Mouse (Mus musculus) liver, postnatal 0 days (tissue): ENCODE data around the gene Klhl2.

Experiments
- CTCF ChIP-seq: sonication (generic); IDR thresholded peaks from 2 replicates; pipeline ENCODE4 v1.5.1; 2016; ENCODE audit warnings: antibody characterized with exemption, low read depth
- EP300 ChIP-seq: IDR thresholded peaks from 2 replicates; pipeline ENCODE4 v1.6.1; 2016; ENCODE audit warnings: antibody characterized with exemption, low read depth, mild to moderate bottlenecking

DNA sequence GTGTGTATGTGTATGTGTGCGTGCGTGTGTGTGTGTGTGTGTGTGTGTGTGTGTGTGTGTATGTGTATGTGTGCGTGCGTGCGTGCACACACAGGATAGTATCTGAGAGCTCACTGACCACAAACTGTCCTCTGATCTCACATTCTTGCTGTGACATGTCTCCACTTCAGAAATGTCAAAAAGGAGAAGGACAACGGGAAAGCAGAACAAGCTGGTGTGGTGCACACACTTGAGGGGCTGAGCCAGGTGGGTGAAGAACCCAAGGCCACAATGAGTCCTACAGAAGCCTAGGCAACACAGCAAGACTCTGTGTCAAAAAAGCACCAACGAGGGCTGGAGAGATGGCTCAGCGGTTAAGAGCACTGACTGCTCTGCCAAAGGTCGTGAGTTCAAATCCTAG lies 81.2 kb downstream of the Klhl2 start:
- TF ChIP-seq CTCF (no peak), EP300 (no peak)
